ENCODE assay signal across 27 mouse cellular contexts in genomic region chr2:113529244-113529643, GRCm38 (mm10).
"Had no signal": no experiment of that assay in that cellular context is flagged by ENCODE, and none has a peak within 500 bp of the region (broad histone marks: within the 10 kb centered on the region; RNA-seq: fewer than 3 reads in every experiment).

No protein-coding gene starts in this region.

- H3K27me3 ChIP-seq: embryonic facial prominence, embryonic 12.5 days; embryonic facial prominence, embryonic 13.5 days; embryonic facial prominence, embryonic 15.5 days; forebrain, embryonic 12.5 days; forebrain, embryonic 13.5 days; forebrain, embryonic 15.5 days; heart, embryonic 12.5 days had no signal

- H3K4me3 ChIP-seq: embryonic facial prominence, embryonic 10.5 days; embryonic facial prominence, embryonic 12.5 days; embryonic facial prominence, embryonic 13.5 days; embryonic facial prominence, embryonic 15.5 days; erythroblast, embryonic 14.5 days; forebrain, embryonic 10.5 days; forebrain, embryonic 12.5 days; forebrain, embryonic 13.5 days; forebrain, embryonic 15.5 days; gastrocnemius, adult 2 months; heart, adult 2 months; heart, embryonic 10.5 days; heart, embryonic 12.5 days had no signal

- H3K9ac ChIP-seq: embryonic facial prominence, embryonic 12.5 days; embryonic facial prominence, embryonic 13.5 days; embryonic facial prominence, embryonic 15.5 days; forebrain, embryonic 12.5 days; forebrain, embryonic 13.5 days; forebrain, embryonic 15.5 days; forebrain, postnatal 0 days; heart, embryonic 12.5 days had no signal

- H3K27ac ChIP-seq: embryonic facial prominence, embryonic 10.5 days; embryonic facial prominence, embryonic 12.5 days; embryonic facial prominence, embryonic 13.5 days; embryonic facial prominence, embryonic 15.5 days; forebrain, embryonic 10.5 days; forebrain, embryonic 12.5 days; forebrain, embryonic 13.5 days; forebrain, embryonic 15.5 days; gastrocnemius, adult 2 months; heart, adult 2 months; heart, embryonic 10.5 days had no signal

- DNase-seq: cerebellum, postnatal 10 days; cerebellum, postnatal 14 days; cerebellum, postnatal 25 days; cerebellum, postnatal 36 days; embryo, embryonic 11 days; forebrain, postnatal 0 days; gastrocnemius, adult 2 months; gastrocnemius, postnatal 10 days; gastrocnemius, postnatal 14 days; gastrocnemius, postnatal 25 days; gastrocnemius, postnatal 36 days; heart, adult 11 months; heart, adult 18-20 months; heart, adult 2 months had no signal

- H3K36me3 ChIP-seq: embryonic facial prominence, embryonic 10.5 days; embryonic facial prominence, embryonic 12.5 days; embryonic facial prominence, embryonic 13.5 days; embryonic facial prominence, embryonic 15.5 days; forebrain, embryonic 10.5 days; forebrain, embryonic 12.5 days; forebrain, embryonic 15.5 days; heart, embryonic 10.5 days; heart, embryonic 12.5 days had no signal

- ATAC-seq: forebrain, embryonic 13.5 days; forebrain, embryonic 15.5 days; forebrain, embryonic 16.5 days; forebrain, postnatal 0 days had no signal

- H3K9me3 ChIP-seq: embryonic facial prominence, embryonic 10.5 days; embryonic facial prominence, embryonic 12.5 days; embryonic facial prominence, embryonic 13.5 days; embryonic facial prominence, embryonic 15.5 days; forebrain, embryonic 10.5 days; forebrain, embryonic 12.5 days; forebrain, embryonic 13.5 days; forebrain, embryonic 15.5 days; heart, embryonic 10.5 days; heart, embryonic 12.5 days had no signal

- H3K4me2 ChIP-seq: embryonic facial prominence, embryonic 12.5 days; embryonic facial prominence, embryonic 13.5 days; embryonic facial prominence, embryonic 15.5 days; forebrain, embryonic 12.5 days; forebrain, embryonic 13.5 days; forebrain, embryonic 15.5 days; heart, embryonic 11.5 days; heart, embryonic 12.5 days had no signal

- H3K4me1 ChIP-seq: embryonic facial prominence, embryonic 10.5 days; embryonic facial prominence, embryonic 12.5 days; embryonic facial prominence, embryonic 13.5 days; embryonic facial prominence, embryonic 15.5 days; forebrain, embryonic 10.5 days; forebrain, embryonic 12.5 days; forebrain, embryonic 13.5 days; forebrain, embryonic 15.5 days; heart, embryonic 10.5 days; heart, embryonic 12.5 days had no signal
